Mouse (Mus musculus) ES-Bruce4 (cell line): ENCODE results near the gene Amz1. TPM values are rescaled to one million over a fixed set of nuclear protein-coding genes. Genes with fewer than 3 reads are reported as not detected.

ENCODE experiments used
- H3K27ac ChIP-seq: 2 replicates; pipeline ENCODE4 v1.5.1; 2012; ENCODE audit warnings: low read length, inconsistent platforms; ENCODE audit not compliant: insufficient read depth
- H3K27me3 ChIP-seq: 2 replicates; pipeline ENCODE4 v1.6.1; 2012; ENCODE audit warnings: mild to moderate bottlenecking, low read length, inconsistent platforms; ENCODE audit not compliant: control insufficient read depth, poor library complexity, insufficient read depth, severe bottlenecking
- H3K36me3 ChIP-seq: 2 replicates; pipeline ENCODE4 v1.6.1; 2012; ENCODE audit warnings: inconsistent platforms, mild to moderate bottlenecking, low read length, moderate library complexity; ENCODE audit not compliant: control insufficient read depth, poor library complexity, insufficient read depth, severe bottlenecking
- H3K4me1 ChIP-seq: one replicate; pipeline ENCODE4 v1.8.1; 2011; ENCODE audit warnings: low read length; ENCODE audit not compliant: control insufficient read depth, insufficient read depth
- H3K4me3 ChIP-seq: 2 replicates; pipeline ENCODE4 v1.5.1; 2011; ENCODE audit warnings: low read depth, mild to moderate bottlenecking, low read length
- H3K9ac ChIP-seq: 2 replicates; pipeline ENCODE4 v1.6.1; 2012; ENCODE audit warnings: low read depth, mild to moderate bottlenecking, inconsistent platforms; ENCODE audit not compliant: poor library complexity, severe bottlenecking
- H3K9me3 ChIP-seq: replicated peaks from 2 replicates; pipeline ENCODE4 v1.6.1; 2012; ENCODE audit warnings: mild to moderate bottlenecking, low read length, inconsistent platforms; ENCODE audit not compliant: control insufficient read depth, poor library complexity, insufficient read depth, severe bottlenecking
- CTCF ChIP-seq: IDR thresholded peaks from one replicate; pipeline ENCODE4 v1.8.1; 2011; ENCODE audit warnings: low read depth, low read length
- EP300 ChIP-seq: IDR thresholded peaks from 2 replicates; pipeline ENCODE4 v1.6.1; 2011; ENCODE audit warnings: low read depth, low read length; ENCODE audit not compliant: insufficient read depth
- POLR2A ChIP-seq: IDR thresholded peaks from one replicate; pipeline ENCODE4 v1.8.1; 2011; ENCODE audit warnings: low read length; ENCODE audit not compliant: insufficient read depth
- polyA plus RNA-seq: library from polyadenylated mRNA; stranded (reverse); fragments of >200 nt; gene quantifications from 2 replicates; pipeline ENCODE4 v1.2.4, GENCODE M21; 2011; ENCODE audit warnings: low read depth; ENCODE audit not compliant: missing spikeins, insufficient read depth, insufficient read length

Gene Amz1
- polyA plus RNA-seq, 1 experiment = 0.60 TPM

- H3K4me3 ChIP-seq = no peak overlapping the region
- no peak overlapping the region for H3K9ac ChIP-seq
- H3K4me1 ChIP-seq = no peaks in the 10 kb centered on the region
- TF ChIP-seq POLR2A (no peak), CTCF (no peak)
- H3K27me3 ChIP-seq = no peaks in the 10 kb centered on the region
- H3K27ac ChIP-seq = no peak overlapping the region
- no peaks in the 10 kb centered on the region for H3K9me3 ChIP-seq
- no peaks in the 10 kb centered on the region for H3K36me3 ChIP-seq
Observed at GRCm38 (mm10) chr5:140752041-140752440, 28.1 kb downstream of the Amz1 start.

GRCm38 (mm10) chr5:140752639-140753038 lies 28.7 kb downstream of the Amz1 start:
- Histone ChIP-seq H3K27me3 (no peaks in the 10 kb centered on the region), H3K27ac (no peak overlapping the region), H3K4me3 (no peak overlapping the region), H3K9ac (no peak overlapping the region), H3K4me1 (no peaks in the 10 kb centered on the region), H3K36me3 (no peaks in the 10 kb centered on the region), H3K9me3 (no peaks in the 10 kb centered on the region)
- TF ChIP-seq EP300 (no peak), CTCF (peak; percentile 59)

- Histone ChIP-seq H3K27me3 (no peaks in the 10 kb centered on the region), H3K4me3 (no peak overlapping the region), H3K4me1 (no peaks in the 10 kb centered on the region), H3K9ac (no peak overlapping the region), H3K27ac (no peak overlapping the region), H3K36me3 (no peaks in the 10 kb centered on the region), H3K9me3 (no peaks in the 10 kb centered on the region)
- no peak for TF ChIP-seq CTCF
- TF ChIP-seq POLR2A = no peak
- no peak for TF ChIP-seq EP300
Observed at GRCm38 (mm10) chr5:140753223-140753622, 29.3 kb downstream of the Amz1 start.

- Histone ChIP-seq H3K4me1 (no peaks in the 10 kb centered on the region), H3K9me3 (no peaks in the 10 kb centered on the region), H3K27me3 (no peaks in the 10 kb centered on the region), H3K4me3 (no peak overlapping the region), H3K9ac (no peak overlapping the region), H3K36me3 (peaks cover 11% of the 10 kb centered on the region; the same call in 1 of the 2 replicates), H3K27ac (no peak overlapping the region)
- no peak for TF ChIP-seq POLR2A
- no peak for TF ChIP-seq CTCF
- TF ChIP-seq EP300 = no peak
Observed at GRCm38 (mm10) chr5:140758864-140759263, 34.9 kb downstream of the Amz1 start.

- Histone ChIP-seq H3K9me3 (no peaks in the 10 kb centered on the region), H3K4me1 (peaks cover under 1% of the 10 kb centered on the region), H3K4me3 (no peak overlapping the region), H3K27me3 (no peaks in the 10 kb centered on the region), H3K9ac (no peak overlapping the region), H3K36me3 (peaks cover 11% of the 10 kb centered on the region; the same call in 1 of the 2 replicates), H3K27ac (no peak overlapping the region)
- no peak for TF ChIP-seq CTCF
- TF ChIP-seq POLR2A = no peak
- no peak for TF ChIP-seq EP300
Observed at GRCm38 (mm10) chr5:140762540-140762939, 38.6 kb downstream of the Amz1 start.

- H3K4me3 ChIP-seq = no peak overlapping the region
- peaks cover 5% of the 10 kb centered on the region for H3K4me1 ChIP-seq
- no peaks in the 10 kb centered on the region for H3K27me3 ChIP-seq
- H3K36me3 ChIP-seq = peaks cover 5% of the 10 kb centered on the region; the same call in 1 of the 2 replicates
- no peak overlapping the region for H3K27ac ChIP-seq
- H3K9ac ChIP-seq = no peak overlapping the region
- H3K9me3 ChIP-seq = no peaks in the 10 kb centered on the region
- no peak for TF ChIP-seq EP300
- no peak for TF ChIP-seq CTCF
- no peak for TF ChIP-seq POLR2A
Observed at GRCm38 (mm10) chr5:140764921-140765613, 41.1 kb downstream of the Amz1 start.
